ENCODE assay signal across 27 mouse cellular contexts in genomic region chr5:67496710-67497109, GRCm38 (mm10).
DNase-seq lines count a peak whose midpoint lies in the region; ATAC-seq lines count a peak whose summit lies in the region.
"Had no signal": no experiment of that assay in that cellular context is flagged by ENCODE, and none has a peak within 500 bp of the region (broad histone marks: within the 10 kb centered on the region; RNA-seq: fewer than 3 reads in every experiment).

No protein-coding gene starts in this region.

- no peaks in the 10 kb centered on the region for H3K27me3 ChIP-seq in hindbrain, embryonic 10.5 days (ENCODE audit: insufficient read depth, poor library complexity, severe bottlenecking)
- no peaks in the 10 kb centered on the region for H3K27me3 ChIP-seq in hindbrain, embryonic 16.5 days (replicated peaks; ENCODE audit: control insufficient read depth, insufficient read depth, low read length)
- H3K27me3 ChIP-seq: embryonic facial prominence, embryonic 13.5 days; forebrain, embryonic 12.5 days; forebrain, embryonic 15.5 days; heart, embryonic 12.5 days; heart, embryonic 15.5 days had no signal

- H3K9me3 ChIP-seq in hindbrain, embryonic 10.5 days: no peaks in the 10 kb centered on the region
- H3K9me3 ChIP-seq in hindbrain, embryonic 16.5 days (ENCODE audit: control insufficient read depth, low read length): no peaks in the 10 kb centered on the region
- H3K9me3 ChIP-seq: embryonic facial prominence, embryonic 10.5 days; embryonic facial prominence, embryonic 13.5 days; forebrain, embryonic 12.5 days; forebrain, embryonic 15.5 days; heart, embryonic 12.5 days; heart, embryonic 15.5 days had no signal

- no peaks in the 10 kb centered on the region for H3K36me3 ChIP-seq in hindbrain, embryonic 10.5 days
- no peaks in the 10 kb centered on the region for H3K36me3 ChIP-seq in hindbrain, embryonic 16.5 days (ENCODE audit: control insufficient read depth, insufficient read depth, low read length)
- H3K36me3 ChIP-seq: embryonic facial prominence, embryonic 10.5 days; embryonic facial prominence, embryonic 13.5 days; forebrain, embryonic 12.5 days; forebrain, embryonic 15.5 days; heart, embryonic 12.5 days; heart, embryonic 15.5 days had no signal

- ATAC-seq in hindbrain, embryonic 16.5 days: no peak
- ATAC-seq: CD4-positive, CD25-positive, alpha-beta regulatory T cell, adult 4 months; forebrain, embryonic 15.5 days had no signal

- H3K4me3 ChIP-seq in hindbrain, embryonic 10.5 days: no peak overlapping the region
- no peak overlapping the region for H3K4me3 ChIP-seq in hindbrain, embryonic 16.5 days (ENCODE audit: low read length)
- H3K4me3 ChIP-seq: embryonic facial prominence, embryonic 10.5 days; embryonic facial prominence, embryonic 13.5 days; erythroblast, embryonic 14.5 days; forebrain, embryonic 12.5 days; forebrain, embryonic 15.5 days; gastrocnemius, adult 2 months; heart, embryonic 12.5 days; heart, embryonic 15.5 days had no signal

- no peak overlapping the region for H3K9ac ChIP-seq in hindbrain, embryonic 16.5 days (ENCODE audit: low read depth, low read length)
- H3K9ac ChIP-seq: embryonic facial prominence, embryonic 13.5 days; forebrain, embryonic 12.5 days; forebrain, embryonic 15.5 days; heart, embryonic 12.5 days; heart, embryonic 15.5 days; hindbrain, embryonic 14.5 days had no signal

- 74% methylated on average over 7 of the region's 7 CpGs for WGBS in hindbrain, embryonic 10.5 days
- WGBS in hindbrain, embryonic 16.5 days: 77% methylated on average over 7 of the region's 7 CpGs

- DNase-seq in hindbrain, embryonic 10.5 days (ENCODE audit: low spot score): no peak
- peak; percentile 13 for DNase-seq in layer of hippocampus, adult 9-11 months
- DNase-seq in layer of hippocampus, adult 9-10 months (ENCODE audit: low spot score): no peak
- DNase-seq in brain, adult 2 months (ENCODE audit: low read depth, low spot score): peak; percentile 55
- peak; percentile 22 for DNase-seq in telencephalon, adult 2 months (ENCODE audit: low read depth, low spot score)
- DNase-seq: adrenal gland, adult 2 months; adrenal gland, postnatal 14 days; cerebellum, adult 11-12 months; cerebellum, adult 8-10 months; cerebellum, postnatal 10 days; cerebellum, postnatal 36 days; embryo, embryonic 11 days; gastrocnemius, adult 2 months; gastrocnemius, postnatal 14 days; heart, adult 18-20 months; heart, postnatal 14 days; heart, postnatal 4 days had no signal

- peaks cover 10% of the 10 kb centered on the region for H3K4me1 ChIP-seq in hindbrain, embryonic 10.5 days (replicated peaks)
- H3K4me1 ChIP-seq in hindbrain, embryonic 16.5 days (ENCODE audit: control insufficient read depth, insufficient read depth, low read depth, low read length): no peaks in the 10 kb centered on the region
- H3K4me1 ChIP-seq: forebrain, embryonic 15.5 days; heart, embryonic 12.5 days had no signal

- no peak overlapping the region for H3K4me2 ChIP-seq in hindbrain, embryonic 16.5 days (ENCODE audit: low read length)
- H3K4me2 ChIP-seq: embryonic facial prominence, embryonic 13.5 days; forebrain, embryonic 12.5 days; forebrain, embryonic 15.5 days; heart, embryonic 12.5 days; heart, embryonic 15.5 days; hindbrain, embryonic 14.5 days had no signal

- H3K27ac ChIP-seq in hindbrain, embryonic 10.5 days: peak overlapping the region; percentile 40; the same call in 1 of the 2 replicates
- H3K27ac ChIP-seq in hindbrain, embryonic 16.5 days (ENCODE audit: low read depth, low read length): no peak overlapping the region
- H3K27ac ChIP-seq: embryonic facial prominence, embryonic 10.5 days; embryonic facial prominence, embryonic 13.5 days; forebrain, embryonic 12.5 days; forebrain, embryonic 15.5 days; gastrocnemius, adult 2 months; heart, embryonic 15.5 days; hindbrain, embryonic 14.5 days had no signal

Comparison
In these comparisons a context has a peak if more than half of its experiments do, and no peak if none do; other contexts are left out.
1. DNase-seq: peak in layer of hippocampus, adult 9-11 months (single experiment), brain, adult 2 months (single experiment) and telencephalon, adult 2 months (single experiment); none in hindbrain, embryonic 10.5 days (single experiment) and layer of hippocampus, adult 9-10 months (single experiment).